Mouse (Mus musculus) kidney, postnatal 0 days (tissue): Measurements from ENCODE around the gene Tlr4. TPM values are rescaled to one million over a fixed set of nuclear protein-coding genes. Genes with fewer than 3 reads are reported as not detected.
A peak's percentile ranks its signal among the peaks of the same experiment; 100 is the strongest.

Experiments used
- ATAC-seq: fragments of 200-750 bp; cut with Nextera tagmentation; replicated peaks from 2 replicates; pipeline ENCODE4 v1.8.0; 2017; ENCODE audit warnings: low read depth, moderate number of reproducible peaks, moderate TSS enrichment, moderate library complexity; ENCODE audit not compliant: low FRiP score
- DNase-seq: peaks from one replicate; pipeline ENCODE4 v3.0.0-alpha.2; 2016; ENCODE audit warnings: low spot score
- H3K27ac ChIP-seq: fragments of 300-500 bp; sonication (generic); 2 replicates; pipeline ENCODE4 v1.5.1; 2014; ENCODE audit warnings: mild to moderate bottlenecking
- H3K27me3 ChIP-seq: fragments of 300-500 bp; sonication (generic); 2 replicates; pipeline ENCODE4 v1.6.1; 2014; ENCODE audit warnings: low read length, mixed read lengths; ENCODE audit not compliant: insufficient read depth
- H3K36me3 ChIP-seq: fragments of 300-500 bp; sonication (generic); 2 replicates; pipeline ENCODE4 v1.6.1; 2014; ENCODE audit warnings: low read length, mixed read lengths; ENCODE audit not compliant: insufficient read depth
- H3K4me1 ChIP-seq: fragments of 300-500 bp; sonication (generic); replicated peaks from 2 replicates; pipeline ENCODE4 v1.6.1; 2014; ENCODE audit warnings: antibody characterized with exemption, low read length, mixed read lengths; ENCODE audit not compliant: insufficient read depth
- H3K4me2 ChIP-seq: fragments of 300-500 bp; sonication (generic); 2 replicates; pipeline ENCODE4 v1.6.1; 2014; ENCODE audit warnings: mild to moderate bottlenecking, low read length, moderate library complexity, mixed read lengths
- H3K4me3 ChIP-seq: fragments of 300-500 bp; sonication (generic); replicated peaks from 2 replicates; pipeline ENCODE4 v1.5.1; 2014; ENCODE audit warnings: low read depth, low read length
- H3K9ac ChIP-seq: fragments of 300-500 bp; sonication (generic); 2 replicates; pipeline ENCODE4 v1.6.1; 2014; ENCODE audit warnings: low read depth, low read length
- H3K9me3 ChIP-seq: fragments of 300-500 bp; sonication (generic); replicated peaks from 2 replicates; pipeline ENCODE4 v1.6.1; 2016; ENCODE audit warnings: low read length, inconsistent platforms, mixed read lengths
- CTCF ChIP-seq: IDR thresholded peaks from 2 replicates; pipeline ENCODE4 v1.5.1; 2016; ENCODE audit warnings: antibody characterized with exemption, low read depth, mild to moderate bottlenecking, moderate library complexity
- WGBS: fragments of 180-500 bp; shearing (Covaris S2); extraction: QIAGEN DNeasy Blood & Tissue Kit; methylation state at CpG from one replicate; pipeline ENCODE4 v1.1.7; 2014; 5-methylcytosine and 5-hydroxymethylcytosine counted together
- polyA plus RNA-seq: library from polyadenylated mRNA; unstranded; fragments of >200 nt; fragmentation: Nextera tagmentation; extraction: Ambion mirVana; gene quantifications from 2 replicates; pipeline ENCODE4 v1.2.1, GENCODE M21; 2015

The Tlr4 gene
- polyA plus RNA-seq, 1 experiment from 2014 or later, result 2.0 TPM

- no peak for ATAC-seq
- Histone ChIP-seq H3K27me3 (no peaks in the 10 kb centered on the region), H3K4me2 (no peak overlapping the region), H3K36me3 (no peaks in the 10 kb centered on the region), H3K9ac (no peak overlapping the region), H3K9me3 (no peaks in the 10 kb centered on the region), H3K27ac (no peak overlapping the region), H3K4me1 (no peaks in the 10 kb centered on the region), H3K4me3 (no peak overlapping the region)
- no peak for TF ChIP-seq CTCF
- DNase-seq, result no peak
- 85% methylated on average over 1 of the region's 1 CpGs for WGBS
Observed at GRCm38 (mm10) chr4:66856992-66857391, 29.6 kb downstream of the Tlr4 start.

GRCm38 (mm10) chr4:66869919-66870318 lies 42.5 kb downstream of the Tlr4 start:
- TF ChIP-seq CTCF, result no peak
- Histone ChIP-seq H3K4me1 (no peaks in the 10 kb centered on the region), H3K27ac (no peak overlapping the region), H3K4me3 (no peak overlapping the region), H3K36me3 (no peaks in the 10 kb centered on the region), H3K9me3 (no peaks in the 10 kb centered on the region), H3K9ac (no peak overlapping the region), H3K27me3 (no peaks in the 10 kb centered on the region), H3K4me2 (no peak overlapping the region)
- WGBS, result 71% methylated on average over 7 of the region's 7 CpGs
- no peak for DNase-seq
- ATAC-seq, result no peak

- no peak for ATAC-seq
- no peaks in the 10 kb centered on the region for H3K9me3 ChIP-seq
- TF ChIP-seq CTCF, result no peak
- no peak overlapping the region for H3K4me3 ChIP-seq
- no peaks in the 10 kb centered on the region for H3K27me3 ChIP-seq
- no peak overlapping the region for H3K4me2 ChIP-seq
- no peak overlapping the region for H3K27ac ChIP-seq
- H3K4me1 ChIP-seq, result no peaks in the 10 kb centered on the region
- no peak for DNase-seq
- no peaks in the 10 kb centered on the region for H3K36me3 ChIP-seq
- 90% methylated on average over 5 of the region's 5 CpGs for WGBS
- no peak overlapping the region for H3K9ac ChIP-seq
Observed at GRCm38 (mm10) chr4:66872026-66872425, 44.6 kb downstream of the Tlr4 start.

GRCm38 (mm10) chr4:66873342-66873741 lies 46.0 kb downstream of the Tlr4 start:
- Histone ChIP-seq H3K36me3 (no peaks in the 10 kb centered on the region), H3K27ac (no peak overlapping the region)
- ATAC-seq, result no peak

GRCm38 (mm10) chr4:66875751-66876150 lies 48.4 kb downstream of the Tlr4 start:
- no peak overlapping the region for H3K4me3 ChIP-seq
- 48% methylated on average over 4 of the region's 4 CpGs for WGBS
- DNase-seq, result peak; percentile 38

More at GRCm38 (mm10) chr4:66873342-66873741, 46.0 kb downstream of the Tlr4 start:
- Histone ChIP-seq H3K27me3 (no peaks in the 10 kb centered on the region), H3K4me2 (no peak overlapping the region), H3K4me1 (no peaks in the 10 kb centered on the region), H3K9me3 (no peaks in the 10 kb centered on the region), H3K9ac (no peak overlapping the region), H3K4me3 (no peak overlapping the region)
- DNase-seq, result no peak
- TF ChIP-seq CTCF, result no peak

GRCm38 (mm10) chr4:66877609-66878008 lies 50.2 kb downstream of the Tlr4 start:
- Histone ChIP-seq H3K4me1 (no peaks in the 10 kb centered on the region), H3K27me3 (no peaks in the 10 kb centered on the region), H3K9ac (no peak overlapping the region), H3K9me3 (no peaks in the 10 kb centered on the region), H3K4me3 (no peak overlapping the region), H3K4me2 (no peak overlapping the region), H3K36me3 (no peaks in the 10 kb centered on the region), H3K27ac (no peak overlapping the region)
- whole genome bisulfite sequencing, result 59% methylated on average over 11 of the region's 11 CpGs
- ATAC-seq (no peak), DNase-seq (no peak)
- no peak for TF ChIP-seq CTCF

More at GRCm38 (mm10) chr4:66875751-66876150, 48.4 kb downstream of the Tlr4 start:
- Histone ChIP-seq H3K9me3 (no peaks in the 10 kb centered on the region), H3K4me2 (no peak overlapping the region), H3K4me1 (no peaks in the 10 kb centered on the region), H3K36me3 (no peaks in the 10 kb centered on the region), H3K9ac (no peak overlapping the region), H3K27ac (no peak overlapping the region), H3K27me3 (no peaks in the 10 kb centered on the region)
- no peak for TF ChIP-seq CTCF
- ATAC-seq, result no peak

GRCm38 (mm10) chr4:66881496-66881895 lies 54.1 kb downstream of the Tlr4 start:
- H3K9ac ChIP-seq, result no peak overlapping the region
- H3K27ac ChIP-seq, result no peak overlapping the region
- 83% methylated on average over 1 of the region's 1 CpGs for WGBS
- TF ChIP-seq CTCF, result no peak
- no peaks in the 10 kb centered on the region for H3K36me3 ChIP-seq
- no peaks in the 10 kb centered on the region for H3K9me3 ChIP-seq
- no peak overlapping the region for H3K4me2 ChIP-seq
- no peak overlapping the region for H3K4me3 ChIP-seq
- no peak for DNase-seq
- no peak for ATAC-seq
- H3K27me3 ChIP-seq, result no peaks in the 10 kb centered on the region
- H3K4me1 ChIP-seq, result no peaks in the 10 kb centered on the region
